Mouse (Mus musculus) small intestine, adult 2 months (tissue): Measurements from ENCODE around the gene Sypl2.

ENCODE experiments used
- CTCF ChIP-seq: fragments of 200-500 bp; IDR thresholded peaks from 2 replicates; pipeline ENCODE4 v1.5.1; 2012; ENCODE audit warnings: low read depth, mild to moderate bottlenecking, control low read depth, inconsistent platforms, low read length, moderate library complexity, mixed read lengths; ENCODE audit not compliant: insufficient replicate concordance, insufficient read length; ENCODE audit errors: extremely low read depth
- POLR2A ChIP-seq: fragments of 200-500 bp; IDR thresholded peaks from 2 replicates; pipeline ENCODE4 v1.6.1; 2012; ENCODE audit warnings: low read depth, mild to moderate bottlenecking, control low read depth, inconsistent platforms, low read length, moderate library complexity

GRCm38 (mm10) chr3:108188716-108189490 lies 37.5 kb downstream of the Sypl2 start:
- no peak for TF ChIP-seq CTCF
- no peak for TF ChIP-seq POLR2A
